Mouse (Mus musculus) retina, postnatal 1 day (tissue): ENCODE measurements around the gene Sh3bgrl3.
"Not testable (repeated sequence)": the region's sequence is repeated elsewhere in the genome, so short reads cannot be mapped to it uniquely, and the experiment has no call there.

Experiments
- DNase-seq: peaks from one replicate; pipeline ENCODE4 v3.0.0-alpha.2; 2012

Gene Sh3bgrl3

DNA sequence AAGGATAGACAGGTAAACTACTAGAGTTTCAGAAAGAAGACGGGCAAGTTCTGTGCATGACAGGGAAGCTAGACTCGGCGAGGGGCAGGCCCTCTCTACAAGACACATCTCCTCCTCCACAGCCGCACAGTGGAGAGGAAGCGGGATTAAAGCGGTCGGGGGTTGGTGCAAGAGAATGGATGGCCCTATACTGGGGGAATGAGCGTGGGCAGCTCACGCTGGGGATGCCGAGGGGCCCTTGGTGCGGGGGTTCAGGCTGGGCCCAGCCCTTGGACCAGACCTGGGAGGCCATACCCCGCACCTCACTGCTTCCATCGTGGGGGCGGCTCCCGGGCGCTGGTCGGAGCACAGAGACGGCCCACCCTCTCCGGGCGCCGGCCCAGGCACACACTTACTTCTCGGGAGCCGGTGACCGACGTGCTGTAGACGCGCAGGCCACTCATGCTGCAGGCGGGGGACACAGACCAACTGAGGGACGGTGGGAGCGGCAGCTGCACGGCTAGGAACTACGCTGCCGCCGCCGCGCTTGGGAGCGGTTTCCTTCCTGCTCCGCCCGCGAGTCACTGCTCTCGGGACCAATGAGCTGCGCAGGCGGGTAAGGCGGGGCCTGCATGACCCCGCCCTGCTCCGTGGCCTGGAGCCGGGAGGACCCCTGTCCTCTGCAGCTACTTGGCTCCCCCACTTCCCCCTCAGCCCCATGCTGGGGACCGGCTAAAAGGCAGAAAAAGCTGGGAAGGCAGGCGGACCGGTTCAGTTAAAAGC lies at the start of gene Sh3bgrl3:
Sh3bgrl3 (minus strand) TSS at position 569 of the 762 bp plus-strand sequence.
- peak; percentile 93 for DNase-seq

DNA sequence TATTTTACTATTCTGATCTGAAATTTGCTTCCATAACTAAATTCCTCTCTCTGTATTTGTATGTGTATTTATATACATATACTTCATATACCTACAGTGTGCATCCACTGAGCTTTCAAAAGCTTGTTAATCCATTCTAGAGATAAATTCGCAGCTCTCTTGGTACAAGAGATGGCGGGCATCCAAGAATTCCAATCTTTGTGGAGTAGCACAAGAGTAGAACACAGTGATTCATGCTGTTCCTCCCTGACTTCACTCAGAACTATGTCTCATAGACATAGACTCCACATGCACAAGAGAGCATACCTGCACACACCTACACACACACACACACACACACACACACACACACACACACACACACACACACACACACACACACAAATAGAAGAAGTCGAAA lies 43.8 kb upstream of the Sh3bgrl3 start:
- DNase-seq, result no peak

DNA sequence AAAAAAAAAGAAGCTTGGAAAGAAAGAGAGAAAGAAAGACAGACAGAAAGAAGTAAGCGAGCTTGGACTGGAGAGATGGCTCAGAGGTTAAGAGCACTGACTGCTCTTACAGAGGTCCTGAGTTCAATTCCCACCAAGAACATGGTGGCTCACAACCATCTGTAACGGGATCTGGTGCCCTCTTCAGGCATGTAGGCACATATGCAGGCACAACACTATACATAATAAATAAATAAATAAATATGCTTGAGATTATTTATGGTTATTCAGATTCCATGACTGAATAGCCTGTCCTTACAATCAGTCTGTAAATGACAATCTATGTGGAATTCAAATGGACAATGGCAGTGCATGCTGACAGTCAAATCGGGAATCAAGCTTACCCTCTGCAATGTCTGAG lies 38.3 kb upstream of the Sh3bgrl3 start:
- no peak for DNase-seq

DNA sequence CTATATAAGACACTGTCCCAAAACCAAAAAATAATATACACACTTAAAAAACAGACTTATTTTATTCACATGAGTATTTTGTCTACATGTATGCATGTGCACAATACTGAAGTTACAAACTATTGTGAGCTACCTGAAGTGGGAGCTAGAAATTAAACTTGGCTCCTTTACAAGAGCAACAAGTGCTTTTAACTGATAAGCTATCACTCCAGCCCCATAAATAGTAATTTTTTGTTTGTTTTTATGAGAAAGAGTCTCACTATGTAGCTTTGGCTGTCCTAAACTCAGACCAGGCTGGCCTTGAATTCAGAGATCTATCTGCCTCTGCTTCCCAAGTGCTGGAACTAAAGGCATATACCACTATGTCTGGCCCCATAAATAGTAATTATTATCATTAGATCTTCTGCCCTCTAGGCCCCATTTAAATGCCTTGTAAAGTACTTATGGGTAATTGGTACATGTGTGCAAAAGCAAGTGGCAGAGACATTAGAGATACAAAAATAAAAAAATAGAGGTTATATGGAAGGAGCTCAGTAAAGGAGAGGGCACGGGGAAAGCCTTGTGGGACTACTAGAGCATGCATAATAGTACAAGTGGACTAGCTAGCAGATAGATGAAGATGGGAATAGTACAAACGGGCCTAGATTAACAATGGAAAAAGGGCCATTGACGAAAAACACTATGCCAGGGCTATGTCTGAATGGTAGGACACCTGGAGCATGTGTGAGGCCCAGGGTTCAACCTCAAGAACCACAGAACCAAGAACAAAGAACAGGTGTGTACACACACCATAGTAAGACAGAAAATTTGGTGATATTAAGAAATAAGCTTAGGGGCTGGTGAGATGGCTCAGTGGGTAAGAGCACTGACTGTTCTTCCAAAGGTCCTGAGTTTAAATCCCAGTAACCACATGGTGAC lies 37.2 kb upstream of the Sh3bgrl3 start:
- DNase-seq, result no peak

- no peak for DNase-seq
Observed at GRCm38 (mm10) chr4:134165024-134165423, 36.4 kb upstream of the Sh3bgrl3 start.

DNA sequence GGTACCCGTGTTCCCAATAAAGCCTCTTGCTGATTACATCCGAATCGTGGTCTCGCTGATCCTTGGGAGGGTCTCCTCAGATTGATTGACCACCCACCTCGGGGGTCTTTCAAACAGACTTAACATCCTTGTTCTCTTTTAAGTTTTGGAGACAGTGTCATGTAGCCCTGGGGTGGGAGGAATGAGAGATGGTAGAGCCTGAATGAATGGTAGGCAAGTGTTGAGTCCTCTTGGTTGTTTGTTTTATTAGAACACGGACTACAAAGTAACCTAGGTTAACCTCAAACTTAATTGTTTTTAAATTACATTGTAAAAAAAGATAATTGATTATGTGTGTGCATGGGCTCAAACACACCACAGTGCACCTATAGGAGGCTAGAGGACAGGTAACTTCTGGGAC lies 36.0 kb upstream of the Sh3bgrl3 start:
- DNase-seq, result no peak

- peak; percentile 50 for DNase-seq
Observed at GRCm38 (mm10) chr4:134160071-134160470, 31.5 kb upstream of the Sh3bgrl3 start.

- DNase-seq, result no peak
Observed at GRCm38 (mm10) chr4:134158774-134159173, 30.2 kb upstream of the Sh3bgrl3 start.

DNA sequence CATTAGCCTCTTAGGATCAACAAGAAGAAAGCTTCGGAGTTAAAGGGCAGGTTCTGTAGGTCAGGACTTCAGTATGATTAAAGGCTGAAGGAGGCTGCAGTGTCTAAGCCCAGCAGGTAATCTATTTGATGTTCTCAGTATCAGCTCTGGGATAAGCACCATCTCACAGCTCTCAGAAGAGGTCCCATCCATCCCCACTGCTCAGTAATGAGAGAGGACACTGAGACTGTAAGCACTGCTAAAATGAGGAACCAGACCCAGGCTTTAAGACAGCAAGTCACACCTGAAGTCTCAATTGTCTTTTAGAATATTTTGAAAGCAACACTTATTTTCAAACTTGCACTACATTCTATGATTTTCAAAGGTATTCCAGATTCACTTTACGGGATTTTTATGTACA lies 29.0 kb upstream of the Sh3bgrl3 start:
- peak; percentile 2 for DNase-seq

GRCm38 (mm10) chr4:134156744-134157143 lies 28.2 kb upstream of the Sh3bgrl3 start:
- no peak for DNase-seq

DNA sequence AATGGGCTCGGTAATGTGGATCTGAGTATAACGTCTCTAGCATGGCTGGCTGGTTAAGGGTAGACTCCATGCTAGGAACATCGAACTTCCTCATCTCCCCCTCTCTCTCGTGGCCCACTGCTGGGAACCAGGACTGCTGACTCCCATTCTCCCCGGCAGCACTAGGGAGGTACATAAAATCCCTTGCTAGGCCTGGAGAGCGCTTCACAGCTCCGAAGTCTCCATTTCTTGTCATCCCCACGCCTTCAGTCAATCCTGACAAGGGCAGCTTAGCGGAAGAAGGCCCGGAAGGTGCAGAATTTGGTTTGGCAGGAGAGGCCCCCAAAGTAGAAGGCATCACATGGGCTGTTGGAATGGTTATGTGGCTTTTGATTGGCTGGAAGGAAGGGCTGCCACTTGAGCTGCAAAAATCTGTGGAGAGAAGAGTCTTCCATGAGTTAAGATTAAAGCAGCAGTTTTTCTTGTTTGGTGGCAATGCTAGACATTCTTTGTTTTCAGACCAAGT lies 27.4 kb upstream of the Sh3bgrl3 start:
- DNase-seq, result no peak

DNA sequence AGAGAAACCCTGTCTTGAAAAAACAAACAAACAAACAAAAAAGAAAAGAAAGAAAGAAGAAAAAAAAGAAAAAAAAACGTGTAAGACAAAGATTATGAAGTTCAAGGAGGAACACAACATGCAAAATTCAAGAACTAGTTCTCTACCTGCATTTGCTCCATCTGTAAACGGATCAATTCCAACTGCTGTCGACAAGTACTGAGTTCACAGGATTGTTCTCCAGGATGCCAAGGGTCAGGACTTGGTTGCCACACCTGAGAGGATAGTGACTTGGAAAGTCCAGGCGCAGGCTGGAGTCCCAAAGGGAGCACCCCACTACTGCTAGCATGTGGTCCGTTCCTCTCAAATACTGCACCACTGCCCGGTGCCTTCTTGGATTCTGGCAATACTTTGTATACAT lies 26.9 kb upstream of the Sh3bgrl3 start:
- DNase-seq, result no peak

DNA sequence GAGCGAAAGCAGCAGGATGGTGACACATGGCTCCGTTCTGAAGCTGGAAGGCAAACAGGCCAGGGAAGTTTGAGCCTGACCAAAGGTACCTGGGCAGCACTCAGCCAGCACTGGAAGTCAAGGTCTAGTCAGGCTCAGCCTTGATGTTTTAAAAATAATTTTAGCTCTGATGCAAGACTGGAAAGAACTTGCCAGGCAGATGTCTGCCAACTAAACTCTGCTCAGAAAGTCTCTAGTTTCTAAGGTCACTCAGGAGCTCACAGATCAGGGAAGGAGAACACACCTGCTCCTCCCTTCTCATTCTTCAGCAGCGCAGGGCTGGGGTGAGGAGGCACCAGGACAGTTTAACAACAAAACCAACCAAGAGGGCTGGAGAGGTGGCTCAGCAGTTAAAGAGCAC lies 25.8 kb upstream of the Sh3bgrl3 start:
- no peak for DNase-seq

- DNase-seq, result no peak
Observed at GRCm38 (mm10) chr4:134153656-134154055, 25.1 kb upstream of the Sh3bgrl3 start.

DNA sequence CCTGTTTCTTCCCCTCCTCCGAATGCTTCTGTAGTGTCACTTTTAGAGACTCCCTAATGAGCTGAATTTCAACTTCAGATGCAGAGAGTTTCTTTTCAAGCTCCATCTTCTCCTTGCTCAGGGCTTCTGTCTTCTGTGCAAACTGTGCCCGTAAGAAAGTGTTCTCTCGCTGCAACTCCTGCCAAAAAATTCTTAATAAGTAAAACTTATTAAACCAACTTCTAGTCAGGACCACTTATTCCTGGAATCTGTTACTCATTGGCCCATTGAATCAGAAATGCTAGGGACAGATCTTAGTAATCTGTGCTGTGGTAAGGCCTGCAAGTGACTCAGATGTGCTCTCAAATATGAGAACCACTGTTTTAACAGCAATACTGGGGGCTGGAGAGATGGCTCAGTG lies 23.5 kb upstream of the Sh3bgrl3 start:
- no peak for DNase-seq

GRCm38 (mm10) chr4:134149389-134149788 lies 20.8 kb upstream of the Sh3bgrl3 start:
- DNase-seq, result no peak

- not testable (repeated sequence) for DNase-seq
Observed at GRCm38 (mm10) chr4:134144297-134144696, 15.7 kb upstream of the Sh3bgrl3 start.

- DNase-seq, result no peak
Observed at GRCm38 (mm10) chr4:134138857-134139256, 10.3 kb upstream of the Sh3bgrl3 start.

- peak; percentile 24 for DNase-seq
Observed at GRCm38 (mm10) chr4:134136280-134136926, 7.8 kb upstream of the Sh3bgrl3 start.

- no peak for DNase-seq
Observed at GRCm38 (mm10) chr4:134132519-134133095, 4.0 kb upstream of the Sh3bgrl3 start.

DNA sequence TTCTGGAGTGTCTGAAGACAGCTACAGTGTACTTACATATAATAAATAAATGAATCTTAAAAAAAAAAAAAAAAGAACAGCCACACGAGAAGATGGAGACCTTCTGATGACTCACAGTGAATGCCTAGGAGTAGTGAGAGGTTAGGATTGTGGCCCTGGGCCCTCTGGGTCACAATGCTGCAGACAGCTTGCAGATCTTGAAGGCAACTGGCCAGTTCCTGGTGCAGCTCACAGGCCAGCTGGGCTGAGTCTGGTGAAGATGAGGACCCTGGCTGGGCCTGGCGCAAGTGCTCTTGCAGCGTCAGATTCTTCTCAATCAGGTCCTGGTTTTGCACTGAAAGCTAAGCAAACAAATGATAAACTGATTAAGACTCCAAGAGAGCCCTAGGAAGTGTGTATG lies 3.5 kb upstream of the Sh3bgrl3 start:
- no peak for DNase-seq

DNA sequence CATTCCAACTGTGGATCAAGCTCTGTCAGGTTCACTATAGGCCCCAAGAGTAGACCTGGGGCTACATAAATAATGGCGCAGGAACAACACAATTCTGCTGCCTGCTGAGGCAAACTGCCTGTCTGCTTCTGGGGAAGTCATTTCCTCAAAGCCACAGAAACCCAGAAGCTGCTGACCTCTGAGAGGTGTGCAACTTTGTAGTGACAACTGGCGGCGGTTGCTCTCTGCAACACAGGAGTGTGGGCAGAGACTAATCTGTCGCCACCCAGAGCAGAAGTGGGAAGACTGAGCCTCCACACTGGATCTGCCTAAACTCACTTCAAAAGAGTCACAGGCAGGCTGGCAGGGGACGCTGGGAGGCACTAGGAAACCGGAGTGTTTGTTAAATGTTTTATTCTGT lies 893 bp upstream of the Sh3bgrl3 start:
- DNase-seq, result no peak

- no peak for DNase-seq
Observed at GRCm38 (mm10) chr4:134128983-134129362, 384 bp upstream of the Sh3bgrl3 start.
